Mouse (Mus musculus): ENCODE data around the gene Sept8.

- no peak for TF ChIP-seq POLR2A (IDR thresholded peaks at IDR 0.05; ENCODE audit: low read depth, low read length)
- TF ChIP-seq CTCF (IDR thresholded peaks at IDR 0.05; ENCODE audit: extremely low read depth, insufficient read depth, insufficient read length, insufficient replicate concordance) = no peak
Observed at GRCm38 (mm10) chr11:53479783-53480301, 39.2 kb upstream of the Sept8 start, which contains the start of the genes Gm9945 and Sowaha.

Measured in spleen, adult 2 months (tissue).